Mouse (Mus musculus): ENCODE data around the gene Sec24b.

Gene Sec24b

DNA sequence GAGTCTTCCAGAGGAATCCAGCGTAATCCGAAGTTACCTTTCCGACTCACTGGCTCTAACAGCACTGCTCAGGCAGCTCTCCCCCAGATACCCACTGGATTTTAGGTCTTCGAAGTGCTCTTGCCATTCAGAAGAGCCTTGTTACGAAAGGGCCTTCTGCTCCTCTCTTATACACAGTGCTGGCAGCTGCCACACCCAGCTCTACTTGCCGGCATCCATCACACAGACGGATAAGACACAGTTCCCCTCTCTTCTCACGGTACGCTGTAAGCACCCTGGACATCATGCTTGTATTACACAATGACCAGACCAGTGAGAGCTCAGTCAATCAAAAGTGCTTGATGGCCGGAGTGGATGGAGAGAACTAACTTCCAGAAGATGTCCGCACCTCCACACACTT, 79.6 kb downstream of the Sec24b start:
- no peak for DNase-seq (ENCODE audit: inconsistent age in 2 of 2, low spot score in 1 of 2)

DNA sequence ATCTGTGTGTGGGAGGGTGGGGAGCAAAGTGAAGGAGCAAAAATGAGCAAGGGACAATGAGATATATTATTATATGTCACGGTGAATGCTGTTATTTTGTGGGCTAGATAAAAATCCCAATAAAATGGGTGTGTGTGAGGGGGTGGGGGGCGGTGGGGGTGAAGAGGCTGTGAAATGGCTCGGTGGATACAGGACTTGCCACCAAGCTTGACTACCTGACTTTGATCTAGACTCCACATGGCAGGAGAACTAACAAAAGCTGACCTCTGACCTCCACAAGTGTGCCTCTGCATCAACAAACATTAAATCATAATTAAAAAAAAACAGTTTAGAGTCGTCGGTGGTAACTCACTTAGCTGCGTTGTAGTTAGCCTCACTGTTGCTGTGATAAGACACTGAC, 81.8 kb downstream of the Sec24b start:
- DNase-seq (ENCODE audit: inconsistent age in 2 of 2, low spot score in 1 of 2), result no peak

DNA sequence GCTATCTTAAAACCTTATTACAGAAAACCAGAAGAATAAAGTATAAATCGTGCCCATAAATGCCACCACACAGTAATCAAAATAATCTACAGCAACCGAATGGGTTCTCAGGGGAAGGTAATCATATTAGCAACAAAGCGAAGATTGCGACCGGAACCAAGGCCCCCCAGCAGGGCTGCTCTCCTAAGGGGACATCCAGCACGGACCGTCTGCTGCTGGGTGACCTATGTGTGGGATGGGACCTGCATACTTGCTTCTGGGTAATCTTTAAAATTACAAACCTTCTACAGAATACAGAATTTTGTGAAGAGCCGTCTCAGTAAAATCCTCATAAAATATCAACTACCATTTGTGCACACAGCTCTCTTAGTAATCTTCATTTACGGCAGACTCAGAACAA, 82.6 kb downstream of the Sec24b start:
- no peak for DNase-seq (ENCODE audit: inconsistent age in 2 of 2, low spot score in 1 of 2)

DNA sequence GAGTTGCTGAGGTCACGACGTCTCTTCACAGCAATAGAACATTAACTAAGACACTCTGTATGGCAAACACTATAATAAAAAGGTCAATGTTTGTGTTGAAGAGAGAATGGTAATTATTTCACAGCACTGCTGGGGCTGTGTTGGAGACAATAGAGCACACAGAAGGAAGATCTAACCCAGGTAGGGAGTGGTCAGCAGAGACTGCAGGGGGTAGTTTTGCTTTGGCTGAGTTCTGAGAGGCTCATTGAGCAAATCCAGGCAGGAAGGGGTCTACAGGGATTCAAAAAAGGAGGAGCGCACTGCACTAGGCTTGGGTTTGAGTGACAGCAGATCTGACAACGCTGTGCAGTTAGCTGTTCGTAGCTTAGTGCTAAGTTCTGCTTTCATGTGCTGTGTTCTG, 85.0 kb downstream of the Sec24b start:
- no peak for DNase-seq (ENCODE audit: inconsistent age in 2 of 2, low spot score in 1 of 2)

DNA sequence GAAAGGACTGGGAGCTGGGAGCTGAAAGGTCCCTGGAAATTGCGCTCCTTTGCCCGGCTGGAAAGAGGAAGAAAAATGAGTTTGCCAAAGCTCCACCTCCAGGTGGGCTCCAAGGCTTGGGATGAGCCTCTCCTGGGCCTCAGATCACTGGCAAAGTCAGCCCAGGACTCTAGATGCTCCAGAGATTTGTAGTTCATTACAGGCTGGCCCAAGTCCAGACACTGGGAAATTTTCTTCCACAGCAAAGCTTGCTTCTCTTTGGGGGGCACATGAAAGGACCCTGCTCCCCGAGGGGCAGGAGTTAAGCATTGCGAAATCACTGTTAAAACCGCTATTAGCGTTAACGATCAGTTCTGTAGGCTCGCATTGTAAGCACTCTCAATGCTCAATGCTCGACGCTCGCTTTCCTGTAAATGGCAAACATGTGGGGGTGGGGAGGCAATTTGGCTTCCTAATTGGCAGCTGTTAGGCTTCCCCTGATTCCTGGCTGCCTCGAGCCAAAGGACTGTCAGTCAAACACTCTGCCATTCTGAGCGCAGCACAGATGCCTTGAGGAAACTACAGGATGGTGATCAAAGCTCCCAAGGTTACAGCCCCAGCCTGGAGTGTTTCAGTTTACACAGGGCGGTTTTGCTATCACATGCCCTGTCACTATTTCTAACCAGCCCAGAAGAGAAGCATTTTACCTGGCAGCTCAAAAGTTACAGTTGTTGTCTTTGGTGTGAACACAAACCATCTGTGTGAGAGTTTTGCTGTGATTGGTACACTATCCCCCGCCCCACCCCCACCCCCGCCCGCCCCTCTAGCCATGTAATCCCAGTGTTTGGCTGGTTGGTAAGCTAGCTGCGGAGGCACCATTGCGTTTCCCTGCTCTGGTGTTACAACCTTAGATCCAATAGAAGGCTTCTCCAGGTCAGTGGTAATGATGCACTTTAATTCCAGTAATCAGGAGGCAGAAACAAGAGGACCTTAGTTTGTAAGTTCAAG, 90.5 kb downstream of the Sec24b start:
- peak; percentile 16 to 55 for DNase-seq (ENCODE audit: inconsistent age in 2 of 2, low spot score in 1 of 2)

DNA sequence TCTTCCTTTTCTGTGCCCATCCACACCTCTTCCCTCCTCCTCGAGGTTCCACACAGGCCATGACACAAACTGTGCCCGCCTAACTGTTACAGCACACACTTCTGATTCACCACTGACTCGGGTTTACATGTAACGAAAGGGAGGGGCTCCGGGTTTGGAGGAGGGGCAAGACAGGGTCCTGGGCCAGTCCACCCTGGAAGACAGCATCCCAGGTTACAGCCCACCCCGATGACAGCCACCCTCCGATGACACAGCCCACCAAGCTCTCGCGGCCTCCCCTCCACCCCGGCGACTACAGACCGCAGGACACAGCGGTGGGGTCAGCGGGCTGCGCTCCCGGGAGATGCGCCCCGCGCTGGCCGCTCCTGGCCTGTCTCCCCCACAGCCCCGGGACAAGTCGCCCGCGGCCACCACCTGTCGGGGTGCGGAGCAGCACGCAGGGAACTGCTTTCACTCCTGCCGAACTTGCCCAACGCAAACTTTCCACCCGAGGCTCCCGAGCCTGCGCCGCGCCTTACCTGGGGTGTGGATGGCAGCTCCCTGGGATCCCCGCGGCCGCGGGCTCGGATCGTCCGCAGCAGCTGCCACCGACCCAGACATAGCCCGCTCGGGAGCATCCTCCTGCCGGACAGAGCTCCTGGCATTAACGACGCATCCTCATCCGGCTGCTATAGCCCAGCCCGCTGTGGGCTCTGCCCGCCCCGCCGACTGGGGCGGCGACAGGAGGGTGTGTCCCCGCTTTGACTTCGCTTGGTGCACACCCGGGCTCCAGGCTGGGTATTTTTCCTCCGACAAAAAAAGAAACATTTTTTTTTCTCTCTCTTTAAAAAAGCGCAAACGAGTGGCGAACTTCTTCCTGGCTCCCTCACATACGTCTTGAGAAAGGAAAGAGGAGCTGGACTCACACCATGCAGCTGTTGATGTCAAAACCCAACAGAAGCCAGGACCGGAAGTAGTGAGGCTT, 91.6 kb downstream of the Sec24b start, which contains the start of gene Mcub:
TSS of gene Mcub (minus strand) at position 775 of the 964 bp plus-strand sequence.
- DNase-seq (ENCODE audit: inconsistent age in 2 of 2, low spot score in 1 of 2), result peak; percentile 58 to 79

DNA sequence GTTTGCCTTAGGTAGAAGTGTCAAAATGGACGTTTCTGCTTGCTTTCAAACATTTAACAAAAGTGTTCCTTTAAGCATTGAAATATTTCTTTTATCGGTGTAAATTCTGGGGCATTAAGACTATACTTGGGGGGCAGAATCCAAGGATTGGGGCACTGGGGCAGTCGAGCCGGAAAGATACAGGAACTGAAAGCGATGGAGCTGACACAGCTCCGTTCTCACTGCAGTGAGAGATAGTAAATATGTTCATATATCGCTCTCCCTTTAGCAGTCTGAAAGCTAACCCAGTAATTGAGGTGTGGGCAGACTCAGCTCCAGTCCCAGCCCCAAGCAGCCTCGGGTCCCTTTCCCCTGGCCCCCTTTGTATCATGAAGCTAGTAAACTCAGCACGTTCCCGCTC, 92.3 kb downstream of the Sec24b start:
- no peak for DNase-seq (ENCODE audit: inconsistent age in 2 of 2, low spot score in 1 of 2)

DNA sequence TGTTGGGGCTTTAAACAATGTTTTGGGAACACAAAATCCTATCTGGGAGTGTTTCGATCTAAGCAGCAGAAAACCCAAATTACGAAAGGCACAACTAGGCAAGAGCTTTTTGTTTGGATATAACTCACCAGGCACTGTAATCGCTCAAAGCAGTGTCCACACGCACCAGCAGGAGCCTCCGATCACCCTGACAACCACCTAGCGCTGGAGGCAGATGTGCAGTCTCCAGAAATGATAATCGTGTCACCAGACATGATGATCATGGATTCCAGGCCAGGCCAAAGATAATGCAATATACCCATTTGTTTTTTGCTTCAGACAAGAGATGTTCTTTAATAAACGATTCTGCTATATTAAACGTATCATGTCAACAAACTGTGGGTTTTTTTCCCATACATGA, 93.5 kb downstream of the Sec24b start:
- DNase-seq (ENCODE audit: inconsistent age in 2 of 2, low spot score in 1 of 2), result no peak

DNA sequence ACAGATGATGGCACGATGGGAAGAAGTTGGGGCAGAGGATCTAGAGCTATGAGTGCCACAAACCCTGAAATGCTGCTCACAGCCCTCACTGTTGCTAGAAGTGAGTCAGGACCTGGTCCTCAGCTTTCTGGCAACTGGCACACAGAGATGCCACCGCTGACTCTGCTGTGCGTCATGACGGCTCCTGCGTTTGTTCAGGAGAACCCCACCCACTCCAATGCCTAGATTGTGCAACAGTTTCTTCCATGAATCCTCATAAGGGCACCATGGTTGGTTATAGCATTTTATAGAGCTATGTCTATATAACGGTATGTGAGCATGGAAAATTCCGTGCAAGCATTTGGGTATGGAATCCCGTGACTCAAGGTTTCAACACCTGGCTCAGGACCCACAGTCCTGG, 96.7 kb downstream of the Sec24b start:
- DNase-seq (ENCODE audit: inconsistent age in 2 of 2, low spot score in 1 of 2), result no peak

DNA sequence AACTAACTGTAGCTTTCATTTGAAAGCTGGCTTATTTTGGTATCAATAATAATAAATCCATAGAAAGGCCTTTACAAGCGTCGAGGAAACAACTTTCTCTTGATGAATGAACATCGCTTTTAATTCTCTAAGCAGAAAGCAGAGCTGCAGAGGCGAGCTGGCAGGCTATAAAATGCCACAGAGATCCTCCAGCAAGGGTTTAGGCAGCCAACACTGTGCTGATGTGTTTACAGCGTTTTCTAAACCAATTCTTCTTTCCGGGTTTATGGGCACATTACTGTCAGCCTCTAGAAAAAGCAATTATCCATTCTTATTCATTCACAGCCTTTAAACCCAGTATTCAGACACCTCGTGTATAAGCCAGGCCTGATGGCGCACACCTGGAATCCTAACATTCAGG, 98.8 kb downstream of the Sec24b start:
- no peak for DNase-seq (ENCODE audit: inconsistent age in 2 of 2, low spot score in 1 of 2)

DNA sequence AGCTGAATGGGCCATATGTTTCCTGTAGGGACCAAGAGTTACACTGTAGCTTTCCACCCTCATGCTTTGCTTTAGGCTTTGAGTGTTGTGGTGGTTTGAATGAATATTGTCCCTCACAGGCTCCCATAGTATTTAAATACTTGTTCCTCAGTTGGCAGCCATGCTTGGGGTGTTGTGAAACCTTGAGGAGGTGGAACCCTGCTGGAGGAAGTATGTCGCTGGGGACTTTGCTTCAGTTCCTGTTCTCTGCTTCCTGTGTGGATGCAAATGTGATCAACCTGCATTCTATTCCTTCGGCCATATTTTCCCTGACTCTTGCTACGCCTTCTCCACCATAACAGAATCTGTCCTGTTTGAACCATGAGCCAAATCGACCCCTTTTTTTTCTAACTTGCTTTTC, 108.1 kb downstream of the Sec24b start:
- DNase-seq (ENCODE audit: inconsistent age in 2 of 2, low spot score in 1 of 2), result no peak

DNA sequence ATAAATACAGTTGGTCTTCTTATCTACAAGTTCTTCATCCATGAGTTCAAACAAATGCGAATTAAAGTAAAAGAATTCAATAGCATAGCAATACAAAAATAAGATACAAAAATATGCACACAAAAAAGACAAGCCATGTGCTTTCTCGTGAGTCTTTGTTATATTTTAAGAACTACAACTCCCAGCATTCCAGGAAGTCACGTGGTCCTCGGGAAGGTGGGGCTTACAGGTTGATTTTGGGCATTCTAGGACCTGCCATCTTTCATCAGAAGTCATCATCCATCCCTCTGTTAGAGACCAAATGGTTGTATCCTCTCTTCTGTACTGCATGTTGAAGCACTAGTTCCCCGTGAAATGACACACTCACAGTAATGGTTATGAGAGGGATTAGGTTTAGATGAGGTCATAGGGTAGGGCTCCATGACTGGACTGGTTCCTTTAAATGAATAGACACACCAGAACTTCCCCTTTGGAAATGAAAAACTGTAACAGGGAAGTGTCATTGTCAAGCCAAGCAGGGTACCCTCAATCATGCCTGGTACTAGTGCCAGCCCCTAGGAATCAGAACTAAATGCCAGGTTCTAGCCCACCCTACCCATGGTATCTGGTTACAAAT, 112.1 kb downstream of the Sec24b start:
- DNase-seq (ENCODE audit: inconsistent age in 2 of 2, low spot score in 1 of 2), result no peak

DNA sequence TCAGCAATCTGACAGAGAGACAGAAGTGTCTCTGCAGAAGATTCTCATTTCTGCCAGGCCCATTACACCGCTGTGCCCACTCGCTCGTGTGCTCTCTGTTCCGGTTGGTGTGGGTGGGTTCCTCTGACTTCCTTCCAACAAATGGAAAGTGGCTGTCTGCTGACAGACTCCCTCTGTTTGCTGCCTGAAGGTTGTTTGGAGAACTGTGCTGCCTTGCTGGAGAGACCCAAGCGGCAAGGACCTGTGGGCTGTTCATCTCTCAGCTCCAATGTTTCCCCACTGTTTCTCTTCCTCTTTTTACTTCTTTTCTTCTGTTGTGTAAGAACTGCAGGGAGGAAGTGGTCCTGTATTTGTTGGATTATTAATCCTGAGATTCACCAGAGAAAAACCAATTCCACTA, 113.0 kb downstream of the Sec24b start:
- no peak for DNase-seq (ENCODE audit: inconsistent age in 2 of 2, low spot score in 1 of 2)

DNA sequence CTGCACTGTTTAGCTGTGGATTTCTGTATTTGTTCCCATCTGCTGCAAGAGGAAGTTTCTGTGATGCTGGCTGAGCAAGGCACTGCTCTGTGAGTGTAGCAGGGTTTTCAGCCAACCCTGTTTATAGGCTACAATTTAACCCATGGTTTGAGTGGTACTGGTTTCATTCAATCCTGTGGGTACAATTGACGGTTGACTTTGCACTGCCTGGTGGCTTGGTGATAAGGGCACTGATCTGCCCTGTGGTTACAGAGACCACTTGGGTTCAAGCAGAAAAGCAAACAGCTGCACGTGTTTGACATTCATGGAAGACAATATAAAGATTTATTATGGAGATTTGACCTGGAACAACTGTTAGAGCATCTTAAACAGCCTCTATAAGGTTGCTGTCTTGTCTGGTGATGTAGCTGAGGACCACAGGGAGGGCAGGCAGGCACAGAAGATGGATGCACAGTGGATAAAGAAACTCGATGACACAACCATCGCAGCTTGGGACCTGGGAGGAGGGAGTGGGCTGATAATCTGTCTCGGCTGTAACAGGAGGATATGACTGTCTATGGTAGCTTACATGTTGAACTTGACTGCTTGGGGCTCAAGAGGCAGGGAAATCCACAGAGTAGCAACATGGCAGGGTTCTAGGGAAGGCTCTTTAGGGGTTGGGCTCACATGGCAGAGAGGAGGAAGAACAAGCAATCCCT, 115.0 kb downstream of the Sec24b start:
- DNase-seq (ENCODE audit: inconsistent age in 2 of 2, low spot score in 1 of 2), result no peak

DNA sequence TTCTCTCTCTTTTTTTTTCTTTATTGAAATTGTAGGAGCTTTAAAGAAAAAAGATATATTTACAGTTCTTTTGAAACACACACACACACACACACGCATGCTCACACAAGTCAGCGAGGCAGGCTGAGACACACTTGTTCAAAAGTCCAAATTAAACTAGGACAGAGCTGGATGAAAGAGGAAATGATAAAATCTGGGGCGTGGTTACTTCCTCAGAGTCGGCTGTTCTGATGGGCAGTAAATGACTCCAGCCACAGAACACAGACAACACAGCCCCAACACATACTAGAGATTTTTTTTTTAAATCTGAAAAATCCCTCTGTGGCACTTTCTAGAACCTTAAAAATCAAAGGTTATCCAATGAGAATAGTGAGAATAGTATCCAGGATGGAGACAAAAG, 117.5 kb downstream of the Sec24b start:
- DNase-seq (ENCODE audit: inconsistent age in 2 of 2, low spot score in 1 of 2), result no peak

DNA sequence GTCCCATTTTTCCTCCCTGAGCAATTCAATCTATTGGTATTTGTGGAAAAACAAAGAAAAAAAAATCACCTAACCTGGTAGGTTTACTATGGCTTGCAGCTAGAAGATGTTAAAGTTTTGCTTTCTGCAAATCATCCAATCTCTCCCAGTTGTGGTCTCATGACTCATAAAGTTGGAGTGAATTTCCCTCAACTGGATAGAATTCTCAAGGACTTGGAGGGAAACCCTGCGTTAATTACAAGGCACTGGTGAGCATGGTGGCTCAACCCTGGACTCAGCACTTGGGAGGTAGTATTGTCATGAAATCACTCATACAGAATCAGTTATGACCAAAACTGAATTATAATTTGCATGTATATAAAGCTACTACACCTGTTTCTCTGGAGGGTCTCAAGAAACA, 120.1 kb downstream of the Sec24b start:
- DNase-seq (ENCODE audit: inconsistent age in 2 of 2, low spot score in 1 of 2), result peak in 1 of 2 experiments; percentile 24

DNA sequence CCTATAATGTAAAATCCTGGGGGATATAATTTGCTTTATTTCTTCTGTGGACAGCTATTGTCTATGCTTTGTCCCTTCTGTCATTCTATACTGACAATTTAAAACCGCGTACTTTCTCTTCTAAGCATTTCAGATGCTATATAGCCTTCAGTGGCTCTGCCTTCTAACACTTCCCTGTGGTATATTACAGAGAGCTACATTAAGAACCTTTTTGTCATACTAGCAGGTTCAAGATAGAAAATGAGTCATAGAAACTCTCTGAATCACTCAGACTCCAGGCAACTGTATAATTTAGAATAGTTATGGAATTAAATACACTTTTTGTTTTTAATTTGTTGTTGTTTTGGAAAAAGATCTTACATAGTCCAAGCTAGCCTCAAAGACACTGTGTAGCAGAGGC, 120.6 kb downstream of the Sec24b start:
- no peak for DNase-seq (ENCODE audit: inconsistent age in 2 of 2, low spot score in 1 of 2)

DNA sequence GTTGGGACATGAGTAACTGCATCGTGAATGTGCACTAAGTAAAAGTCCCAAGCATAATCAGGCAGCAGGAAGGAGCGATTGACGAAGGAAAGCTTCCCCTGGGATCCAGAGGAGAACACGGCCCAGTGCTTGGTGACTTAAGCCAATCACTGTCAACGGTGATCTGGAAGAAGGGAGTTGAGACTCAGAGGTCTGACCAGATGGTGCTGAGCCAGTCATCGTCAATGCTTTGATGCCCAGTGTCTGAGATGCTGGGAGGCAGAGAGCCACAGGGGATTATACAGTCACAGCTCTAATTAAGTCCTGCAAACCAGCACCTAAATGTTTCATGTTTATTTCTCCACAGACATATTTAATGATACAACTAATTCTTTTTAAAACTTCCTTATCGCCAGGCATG, 122.3 kb downstream of the Sec24b start:
- DNase-seq (ENCODE audit: inconsistent age in 2 of 2, low spot score in 1 of 2), result no peak

DNA sequence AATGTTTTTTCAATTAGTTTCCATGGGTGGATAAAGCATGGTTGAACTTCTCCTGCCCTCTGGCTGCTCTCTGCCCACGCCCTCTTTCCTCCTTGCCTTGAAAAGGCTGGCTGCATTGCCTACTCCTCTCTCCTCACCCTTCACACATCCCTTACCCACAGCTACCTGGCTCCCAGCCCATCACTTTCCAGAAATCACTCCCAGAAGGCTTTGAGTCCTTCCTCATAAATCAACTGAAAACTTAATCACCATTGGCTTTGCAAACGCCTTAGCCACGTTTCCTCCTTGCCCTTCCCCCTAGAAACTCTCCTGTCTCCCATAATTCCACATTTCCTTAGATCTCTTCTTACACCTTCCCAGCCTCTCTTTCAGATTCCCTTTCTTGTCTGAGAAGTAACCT, 123.5 kb downstream of the Sec24b start:
- peak; percentile 24 to 57 for DNase-seq (ENCODE audit: inconsistent age in 2 of 2, low spot score in 1 of 2)

DNA sequence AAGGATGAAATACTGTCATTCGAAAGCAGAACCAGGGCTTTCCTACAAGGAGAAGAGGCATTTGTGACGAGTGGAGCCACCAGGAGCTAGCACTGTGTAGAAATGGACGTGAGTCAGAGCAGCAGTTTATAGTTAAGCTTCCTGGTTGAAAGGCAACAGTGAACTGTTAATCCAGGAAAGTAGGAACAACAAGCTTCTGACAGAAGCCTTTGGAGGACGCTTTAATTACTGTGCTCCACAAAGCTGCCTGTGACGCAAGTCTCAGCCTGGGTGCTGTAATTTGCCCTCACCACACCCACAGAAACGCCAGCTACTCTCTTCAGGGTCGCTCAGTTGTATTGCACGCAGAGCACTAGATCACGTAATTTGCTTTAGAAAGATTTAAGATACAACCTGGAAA, 124.8 kb downstream of the Sec24b start:
- peak; percentile 21 to 72 for DNase-seq (ENCODE audit: inconsistent age in 2 of 2, low spot score in 1 of 2)

Data from adrenal gland, adult (tissue).